Mouse (Mus musculus): ENCODE results near the gene Magi2.

Magi2 gene

DNA sequence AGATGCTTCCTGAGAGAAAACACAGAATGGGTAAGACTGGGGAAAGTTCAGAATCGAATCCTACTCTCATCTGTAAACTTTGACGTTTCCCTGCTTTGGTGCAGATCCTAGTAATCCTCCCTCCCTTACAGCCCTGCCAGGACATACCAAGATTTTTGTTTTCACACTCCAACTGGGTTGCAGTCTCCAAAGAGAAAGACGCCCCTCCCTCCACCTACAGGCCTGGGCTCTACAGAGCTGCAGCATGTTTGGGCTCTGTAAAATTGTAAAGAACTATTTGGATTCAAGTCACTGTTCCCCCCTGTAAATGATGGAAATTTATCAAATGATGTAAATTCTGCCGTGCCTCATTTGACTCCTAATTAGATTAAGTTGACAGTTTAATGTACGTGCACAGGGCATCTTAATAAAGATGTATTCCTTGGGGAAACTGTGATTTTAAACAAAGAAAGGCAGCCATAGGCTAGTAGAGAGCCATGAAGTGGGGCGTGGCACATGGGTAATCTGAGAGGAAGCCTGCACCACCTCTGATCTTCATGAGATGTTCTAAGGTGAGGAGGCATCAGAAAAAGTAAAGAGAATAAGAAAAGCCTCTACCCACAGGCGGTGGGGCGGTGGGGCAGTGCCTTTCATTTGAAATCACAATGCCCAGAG lies 1310.7 kb downstream of the Magi2 start:
- DNase-seq = peak; percentile 72

DNA sequence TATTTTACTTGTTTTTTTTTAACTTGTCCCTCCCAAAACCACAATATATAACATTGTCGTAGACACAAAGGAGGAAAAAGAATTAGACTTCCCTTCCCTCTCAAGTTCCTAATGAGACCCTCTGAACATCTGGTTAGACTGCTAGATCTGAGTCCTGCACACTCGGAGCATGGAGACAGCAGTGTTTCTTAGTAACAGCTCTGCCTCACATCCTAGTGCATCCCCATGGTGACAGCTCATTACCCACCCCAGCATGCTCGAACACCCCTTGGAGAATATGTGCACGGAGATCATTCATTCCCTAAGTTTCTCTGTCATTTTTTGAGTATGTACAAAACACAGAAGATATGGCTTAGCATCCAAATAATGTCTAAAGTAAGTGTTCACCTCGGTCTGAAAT lies 1317.5 kb downstream of the Magi2 start:
- peak; percentile 48 for DNase-seq

DNA sequence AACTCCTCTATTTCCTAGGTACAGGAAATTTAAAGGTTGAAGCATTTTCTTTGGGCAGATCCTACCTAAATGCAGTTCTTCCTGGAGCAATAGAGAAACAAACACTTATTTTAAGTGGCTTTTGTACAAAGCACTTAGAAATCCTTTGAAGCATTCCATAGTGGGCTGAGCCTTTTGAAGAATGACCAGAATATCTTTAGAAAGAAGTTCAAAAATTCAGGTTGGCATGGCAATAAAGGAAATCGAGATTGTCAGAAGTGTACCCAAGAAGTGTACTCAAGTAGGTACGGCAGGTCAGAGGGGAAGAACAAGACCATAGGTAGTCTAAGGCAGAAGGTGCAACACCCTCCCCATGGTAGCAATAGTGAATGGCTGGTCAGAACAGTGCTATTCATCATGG lies 1332.5 kb downstream of the Magi2 start:
- peak; percentile 34 for DNase-seq

DNA sequence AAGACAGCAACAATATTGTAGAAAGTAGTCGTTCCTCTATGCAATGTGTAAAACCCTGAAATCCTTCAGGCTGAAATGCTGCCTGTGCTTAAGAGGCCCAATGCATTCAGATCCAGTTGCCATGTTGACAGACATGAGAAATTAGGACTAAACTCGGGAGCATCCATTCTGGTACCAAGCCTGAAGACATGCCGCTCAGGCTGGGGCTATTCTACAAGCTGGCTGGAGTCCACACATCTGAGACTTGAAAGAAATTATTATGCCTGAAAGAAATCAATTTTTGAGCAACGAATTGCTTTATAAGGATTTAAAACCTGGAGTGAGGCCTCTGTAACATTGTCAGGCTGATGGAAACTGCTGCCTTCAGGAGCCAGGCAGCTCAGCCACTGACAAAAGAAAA lies 1333.0 kb downstream of the Magi2 start:
- no peak for DNase-seq

DNA sequence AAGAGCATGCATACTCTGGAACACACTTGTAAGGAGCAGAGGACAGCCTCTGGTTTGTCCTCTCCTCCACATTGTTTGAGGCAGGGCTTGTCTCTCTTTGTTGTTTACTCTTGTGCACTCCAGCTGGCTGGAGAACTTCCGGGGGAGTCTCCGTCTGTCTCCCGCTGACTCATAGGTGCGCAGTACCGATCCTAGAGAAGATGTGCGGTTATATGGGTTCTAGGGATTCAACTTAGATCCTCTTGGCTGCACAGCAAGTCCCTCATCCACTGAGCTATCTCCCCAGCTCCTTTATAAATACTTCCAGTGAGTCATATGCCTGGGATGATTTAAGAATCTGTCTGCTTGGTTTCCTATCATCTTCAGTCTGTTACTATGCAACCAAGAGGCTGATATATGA lies 1341.6 kb downstream of the Magi2 start:
- peak; percentile 27 for DNase-seq

DNA sequence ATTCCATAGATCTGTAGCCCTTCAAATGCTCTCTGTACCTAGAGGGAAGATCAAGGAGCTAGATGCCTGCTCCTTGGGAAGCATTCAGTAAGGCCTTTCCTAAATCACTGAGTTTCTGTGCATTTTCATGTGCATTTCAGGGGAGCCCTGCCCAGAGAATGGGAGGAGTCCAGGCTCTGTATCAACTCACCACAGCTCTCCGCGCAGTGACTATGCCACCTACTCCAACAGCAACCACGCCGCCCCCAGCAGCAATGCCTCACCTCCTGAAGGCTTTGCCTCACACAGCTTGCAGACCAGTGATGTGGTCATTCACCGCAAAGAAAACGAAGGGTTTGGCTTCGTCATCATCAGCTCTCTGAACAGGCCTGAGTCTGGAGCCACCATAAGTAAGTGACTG lies 1342.1 kb downstream of the Magi2 start:
- DNase-seq = peak; percentile 63

DNA sequence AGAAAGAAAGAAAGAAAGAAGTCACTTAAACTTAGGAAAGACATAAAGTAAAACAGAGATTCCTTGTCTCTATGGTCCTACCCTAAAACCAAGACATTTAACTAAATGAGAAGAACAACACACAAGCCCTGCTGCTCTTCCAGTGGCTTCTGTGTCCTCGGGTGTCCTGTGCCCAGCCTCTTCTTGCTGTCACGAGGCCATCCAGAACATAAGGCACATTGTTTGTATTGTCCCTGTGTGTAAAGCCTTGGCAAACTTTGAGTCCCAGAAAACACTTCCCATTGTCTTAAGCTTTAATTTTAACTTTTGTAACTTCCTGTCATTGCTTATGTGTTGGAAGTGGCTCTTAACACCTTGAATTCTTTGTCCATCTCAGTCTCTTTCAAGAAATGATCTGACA lies 1348.0 kb downstream of the Magi2 start:
- DNase-seq = peak; percentile 70

DNA sequence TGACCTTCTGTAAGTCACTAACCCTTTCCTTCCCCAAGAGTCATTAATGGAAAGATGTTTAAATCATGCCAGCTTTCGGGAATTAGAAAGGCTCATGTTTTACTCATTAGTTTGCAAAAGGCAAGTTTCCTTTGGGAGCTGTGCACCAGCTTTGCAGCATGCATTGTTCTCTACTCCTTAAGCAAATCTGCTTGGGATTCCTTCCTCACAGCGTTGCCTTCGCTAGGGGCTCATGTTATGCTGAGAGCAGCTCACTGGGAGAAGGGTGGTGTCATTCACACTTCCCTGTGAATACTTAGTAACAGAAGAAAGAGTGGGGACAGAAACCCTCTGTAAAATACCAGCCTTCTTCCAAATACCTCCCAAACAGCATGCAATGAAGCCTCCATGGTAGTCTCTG lies 1349.0 kb downstream of the Magi2 start:
- DNase-seq = peak; percentile 41

DNA sequence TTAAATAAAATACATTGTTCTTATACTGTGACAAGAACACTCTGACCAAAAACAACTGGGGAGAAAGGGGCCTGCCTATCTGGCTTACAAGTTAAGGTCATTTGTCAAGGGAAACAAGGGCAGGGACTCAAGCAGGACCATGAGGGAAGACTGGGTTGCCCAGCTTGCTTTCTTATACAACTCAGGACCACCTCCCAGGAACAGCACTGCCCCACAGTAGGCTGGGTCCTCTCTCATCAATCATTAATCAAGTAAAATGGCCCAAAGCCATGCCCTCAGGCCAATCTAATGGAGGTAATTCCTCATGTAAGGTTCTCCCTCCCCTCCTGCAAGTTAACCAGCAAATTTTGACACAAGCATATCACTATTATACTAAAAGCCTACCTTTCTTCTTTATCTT lies 1349.4 kb downstream of the Magi2 start:
- peak; percentile 61 for DNase-seq

DNA sequence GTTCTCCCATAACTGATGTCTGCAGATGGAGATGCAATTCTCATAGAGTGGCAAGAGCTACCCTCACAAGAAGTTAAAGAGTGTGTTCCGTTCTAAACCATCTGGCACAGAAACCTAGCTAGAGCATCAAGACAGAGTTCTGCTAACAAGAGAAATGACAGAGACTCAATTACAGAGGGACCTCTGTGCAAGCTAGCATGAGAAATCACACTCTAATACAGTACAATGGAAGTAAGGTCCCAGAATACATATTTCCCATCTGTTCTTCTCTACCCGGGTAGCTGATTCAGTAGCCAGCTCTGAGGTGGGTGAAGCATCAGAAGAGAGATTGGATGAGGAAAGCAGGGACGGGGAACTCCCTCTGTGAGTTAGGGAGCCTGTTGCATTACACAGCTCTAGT lies 1351.8 kb downstream of the Magi2 start:
- no peak for DNase-seq

DNA sequence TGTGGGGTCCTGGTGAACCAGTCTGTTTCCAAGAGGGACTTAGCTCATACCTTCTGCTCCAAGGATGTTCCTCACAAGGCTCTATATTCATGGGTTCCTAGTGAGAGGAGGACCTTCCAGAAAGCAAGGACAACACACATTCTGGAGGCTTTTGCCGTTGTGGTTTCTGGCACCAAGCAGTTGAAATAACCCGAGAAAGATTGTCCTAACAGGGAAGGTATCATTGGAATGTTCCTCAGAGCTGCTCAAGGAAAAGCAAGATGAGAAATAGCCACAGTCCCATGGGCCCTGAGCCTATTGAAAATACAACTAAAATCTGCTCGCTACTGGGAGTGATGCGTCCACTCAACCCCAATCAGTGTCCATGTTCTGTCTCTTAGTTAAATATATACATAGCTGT lies 1353.8 kb downstream of the Magi2 start:
- peak; percentile 62 for DNase-seq

DNA sequence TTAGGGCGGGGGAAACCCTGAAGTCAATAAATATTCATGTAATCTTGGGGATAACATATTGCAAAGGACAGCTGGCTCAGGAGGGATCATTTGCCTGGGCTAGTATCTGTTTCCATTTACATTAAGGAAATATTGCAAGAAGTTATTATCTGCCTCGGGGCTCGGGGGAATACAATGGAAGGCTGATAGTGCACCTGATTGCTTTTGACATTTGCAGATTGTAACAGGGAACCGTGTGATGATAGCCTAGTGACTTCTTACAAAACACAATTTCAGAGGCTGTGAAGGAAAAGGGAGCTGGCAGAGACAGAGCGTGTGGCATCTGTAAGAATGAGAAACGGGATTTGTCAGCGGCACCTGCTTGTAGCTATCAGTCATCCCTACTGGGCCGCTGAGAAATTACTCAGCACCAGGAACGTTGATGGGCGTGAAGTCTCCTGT lies 1356.2 kb downstream of the Magi2 start:
- peak; percentile 72 for DNase-seq

DNA sequence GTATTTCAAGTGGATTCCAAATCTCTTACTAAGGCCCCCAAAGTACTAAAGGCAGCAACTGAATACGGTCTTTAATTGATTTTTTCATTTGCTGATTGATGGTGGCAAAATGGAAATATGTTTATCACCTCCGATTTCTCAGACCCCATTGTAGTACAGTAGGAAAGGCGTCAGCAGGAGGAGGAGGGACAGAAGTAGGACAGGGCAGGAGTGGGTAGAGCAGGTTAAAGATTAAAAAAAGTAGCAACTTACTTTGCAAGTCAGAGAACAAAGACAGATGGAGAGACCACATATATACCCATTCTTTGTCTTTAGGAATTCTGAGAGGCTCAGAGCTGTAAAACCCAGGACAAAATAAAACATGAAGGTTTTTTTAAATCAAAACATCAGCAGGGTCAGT lies 1356.8 kb downstream of the Magi2 start:
- peak; percentile 9 for DNase-seq

DNA sequence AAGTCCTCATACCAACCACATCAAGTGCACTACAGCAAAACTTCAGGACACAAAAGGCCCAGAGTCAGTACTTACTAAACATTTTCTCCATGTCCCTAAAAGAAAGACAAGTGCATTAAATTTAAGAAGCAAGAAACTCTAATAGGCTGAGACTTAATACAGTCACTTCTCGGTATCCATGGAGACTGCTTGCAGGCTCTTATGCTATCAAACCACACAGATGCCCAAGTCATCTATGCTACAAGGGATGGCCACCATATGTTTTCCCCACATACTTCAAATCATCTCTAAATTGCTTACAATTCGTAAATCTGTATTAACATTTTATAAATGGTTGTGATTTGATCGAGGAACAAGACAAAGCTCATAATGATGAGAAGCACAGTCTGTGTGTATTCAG lies 1357.9 kb downstream of the Magi2 start:
- DNase-seq = peak; percentile 0

DNA sequence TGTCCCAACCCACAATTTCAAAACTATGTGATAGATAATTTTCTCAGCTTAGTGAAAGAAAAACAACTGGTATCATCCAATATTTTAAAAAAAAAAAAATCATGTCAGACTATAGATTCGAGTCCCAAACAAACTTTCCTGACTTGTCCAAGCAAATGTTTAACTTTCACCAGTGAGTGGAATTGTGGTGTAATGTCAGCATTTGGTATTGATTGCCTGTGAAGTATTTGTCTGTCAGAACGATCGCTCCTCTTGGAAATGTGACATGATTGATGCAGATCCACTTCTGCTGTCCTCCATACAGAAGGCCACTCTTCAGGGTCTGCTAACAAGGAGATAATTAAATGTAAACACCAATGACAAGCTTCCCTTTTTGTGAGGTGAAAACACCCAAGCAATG lies 1362.9 kb downstream of the Magi2 start:
- DNase-seq = no peak

DNA sequence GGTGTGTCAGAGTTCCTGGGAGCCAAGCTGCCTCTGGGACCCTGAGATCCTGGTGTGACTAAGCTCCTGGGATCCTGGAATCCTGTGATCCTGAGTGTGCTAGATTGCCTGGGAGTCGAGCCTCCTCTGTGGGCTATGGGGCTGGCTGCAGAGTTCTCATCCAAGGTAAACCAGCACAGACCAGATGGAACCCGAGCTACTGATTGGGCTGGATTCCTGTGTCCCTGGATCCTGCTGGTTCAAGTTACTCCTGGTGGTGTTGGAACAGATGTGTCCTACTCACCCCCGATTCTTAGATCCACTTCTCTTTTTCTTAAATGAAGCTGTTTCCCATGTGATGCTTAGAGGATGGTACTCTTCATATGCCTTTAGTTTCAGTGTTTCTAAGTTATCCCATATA lies 1371.4 kb downstream of the Magi2 start:
- peak; percentile 66 for DNase-seq

DNA sequence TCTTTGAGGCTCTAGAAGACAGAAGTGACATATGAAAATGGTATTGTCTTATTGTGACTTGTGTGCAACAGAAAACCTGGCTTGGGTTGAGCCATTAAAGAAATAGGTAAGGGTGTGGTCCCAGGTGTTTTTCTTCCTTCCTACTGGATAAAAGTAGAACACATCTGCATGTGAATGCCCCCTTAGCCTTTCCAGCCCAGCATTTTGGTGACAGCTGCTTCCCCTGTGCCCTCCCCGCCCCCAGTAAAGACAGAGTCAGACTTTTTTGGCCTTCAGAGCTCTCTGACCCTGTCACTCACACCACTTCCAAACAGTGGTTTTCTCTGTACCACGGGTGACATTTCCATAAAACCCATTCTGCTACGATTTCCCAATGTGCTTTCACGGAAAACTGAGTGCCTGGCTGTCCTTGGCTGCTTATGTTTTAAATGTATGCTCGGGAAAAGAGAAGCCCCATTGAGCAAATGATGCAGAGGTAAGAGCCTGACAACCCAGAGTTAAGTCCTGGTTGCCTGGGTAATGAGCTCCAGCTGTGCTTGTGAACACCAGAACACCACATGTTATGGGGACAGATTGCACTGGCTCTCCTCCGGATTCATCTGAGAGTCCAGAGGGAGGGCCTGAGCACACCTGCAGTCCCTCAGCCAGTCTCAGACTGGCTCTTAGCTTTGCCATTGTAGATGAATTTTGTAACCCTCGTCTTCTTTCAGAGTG lies 1377.1 kb downstream of the Magi2 start:
- DNase-seq = peak; percentile 35

DNA sequence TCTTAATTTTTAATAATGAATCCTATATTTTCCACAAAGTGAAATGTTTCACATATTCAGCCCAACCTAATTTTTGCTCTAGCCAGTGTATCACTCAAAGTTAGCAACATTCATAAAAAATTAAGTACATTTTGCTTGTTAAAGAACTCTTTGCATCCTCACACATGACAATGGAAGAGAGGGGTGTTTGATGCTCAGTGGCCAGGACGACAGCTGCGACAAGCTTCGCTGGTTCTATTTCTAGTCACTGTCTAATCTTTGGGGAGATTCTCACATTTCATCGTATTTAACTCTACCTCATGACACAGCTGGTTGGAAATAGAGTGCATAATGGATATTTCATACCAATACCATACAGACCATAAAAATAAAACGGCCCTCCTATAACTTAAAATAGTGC lies 1379.7 kb downstream of the Magi2 start:
- DNase-seq = peak; percentile 36

DNA sequence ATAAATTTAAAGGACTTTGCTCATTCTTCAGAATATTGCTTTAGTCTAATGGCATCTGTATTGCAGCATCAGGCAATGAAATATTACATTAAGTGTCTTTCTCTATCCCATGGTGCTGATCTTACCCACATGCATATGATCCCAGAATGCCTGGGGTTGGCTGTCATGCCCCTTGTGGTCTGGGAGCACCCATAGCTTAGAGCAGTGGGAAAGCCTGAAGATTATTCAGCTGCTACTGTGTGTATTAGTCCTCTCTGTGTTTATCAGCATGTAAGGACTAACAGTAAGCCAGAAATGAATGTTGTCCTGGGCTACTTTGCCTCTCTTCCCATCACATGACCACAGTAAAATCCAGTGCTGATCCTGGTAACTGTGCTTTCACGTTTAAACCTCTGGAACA lies 1380.7 kb downstream of the Magi2 start:
- peak; percentile 61 for DNase-seq

DNA sequence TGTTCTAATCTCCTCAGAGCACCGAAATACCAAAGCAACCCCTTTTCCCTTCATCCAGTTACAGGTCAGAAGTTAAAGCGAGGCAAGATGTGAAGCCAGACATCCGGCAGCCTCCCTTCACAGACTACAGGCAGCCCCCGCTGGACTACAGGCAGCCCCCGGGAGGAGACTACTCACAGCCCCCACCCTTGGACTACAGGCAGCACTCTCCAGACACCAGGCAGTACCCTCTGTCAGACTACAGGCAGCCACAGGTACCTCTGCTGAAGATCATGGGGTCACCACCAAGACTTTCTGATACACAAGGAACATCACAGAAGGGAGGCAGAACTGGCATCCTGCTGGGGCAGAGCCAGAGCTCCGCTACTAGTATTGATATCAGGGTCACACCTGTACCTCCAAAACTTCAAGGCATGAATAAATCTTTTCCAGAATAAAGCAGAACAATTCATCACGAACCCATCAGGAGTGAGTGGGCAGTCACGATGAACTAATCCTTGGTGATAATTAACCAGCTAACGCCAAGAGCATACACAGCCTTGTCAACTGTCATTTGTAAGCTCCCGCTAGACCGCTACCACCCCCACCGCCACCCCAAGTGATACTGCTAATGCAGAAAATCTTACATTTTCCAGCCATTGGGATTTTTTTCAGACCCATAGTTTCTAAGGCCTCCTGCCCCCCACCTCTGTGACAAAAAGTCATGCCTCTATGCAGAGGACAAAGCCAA lies 1382.5 kb downstream of the Magi2 start:
- DNase-seq = peak; percentile 56

DNA sequence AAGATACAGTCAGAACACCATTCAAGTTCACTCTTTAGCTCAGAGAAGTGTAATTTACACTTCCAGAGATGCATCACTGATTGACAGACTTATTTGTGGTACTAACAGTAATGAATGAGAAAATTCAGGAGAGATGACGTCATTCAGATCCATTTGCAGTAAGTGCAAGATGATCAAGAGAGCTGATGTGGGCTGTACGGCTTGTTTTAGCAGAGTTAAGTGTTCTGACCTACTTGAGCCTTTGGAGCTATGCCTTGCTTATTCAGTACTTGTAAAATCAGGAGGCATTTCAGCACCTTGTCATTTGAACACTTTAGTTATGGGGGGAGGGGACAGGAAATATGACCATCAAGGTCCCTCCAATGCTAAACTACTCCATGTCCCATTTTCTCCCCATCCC lies 1383.8 kb downstream of the Magi2 start:
- DNase-seq = peak; percentile 40

DNA sequence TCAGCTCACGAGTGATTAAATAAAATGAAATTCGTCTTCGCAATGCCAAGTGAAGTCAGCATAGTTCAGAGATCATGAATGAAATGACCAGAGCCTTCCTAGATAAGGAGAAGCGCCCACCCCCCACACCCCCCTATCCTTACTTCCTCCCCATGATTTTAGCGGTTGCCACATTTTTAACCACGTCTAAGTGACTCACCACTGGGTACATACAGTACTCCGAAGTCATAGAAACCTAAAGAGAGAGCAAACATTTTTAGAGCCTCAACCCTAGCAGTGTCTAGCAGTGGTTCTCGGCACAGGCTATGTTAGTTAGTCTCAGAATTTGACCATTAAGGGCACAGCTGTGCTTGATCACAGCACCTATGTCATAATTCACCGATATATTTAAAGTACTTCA lies 1385.8 kb downstream of the Magi2 start:
- peak; percentile 3 for DNase-seq

DNA sequence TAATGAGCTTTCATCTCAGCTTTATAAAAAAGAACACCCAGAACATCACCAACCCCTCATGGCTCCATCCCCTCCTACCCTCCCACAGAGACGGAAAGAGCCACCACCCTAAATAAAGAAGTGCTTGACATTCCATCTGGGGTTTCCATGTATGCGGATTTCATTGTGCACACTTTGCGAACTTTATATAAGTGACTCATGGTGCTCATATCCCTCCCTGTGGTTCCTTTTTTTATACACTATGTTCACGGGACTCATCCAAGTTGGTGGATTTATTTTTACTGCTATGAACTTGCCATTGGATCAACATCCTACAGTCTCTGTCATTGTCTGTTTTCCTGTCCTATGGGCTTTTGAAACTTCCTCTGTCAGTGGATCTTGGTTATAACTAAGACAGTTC lies 1388.1 kb downstream of the Magi2 start:
- peak; percentile 4 for DNase-seq
